Mouse (Mus musculus) heart, embryonic 11.5 days (tissue): ENCODE measurements around the gene 2010300C02Rik. TPM values are rescaled to one million over a fixed set of nuclear protein-coding genes. Genes with fewer than 3 reads are reported as not detected.
A peak's percentile ranks its signal among the peaks of the same experiment; 100 is the strongest.

Experiments
- ATAC-seq: fragments of 200-750 bp; cut with Nextera tagmentation; replicated peaks from 2 replicates; pipeline ENCODE4 v1.8.0; 2017; ENCODE audit warnings: moderate library complexity; ENCODE audit not compliant: insufficient number of reproducible peaks, low FRiP score, low TSS enrichment
- H3K27ac ChIP-seq: fragments of 300-500 bp; sonication (generic); 2 replicates; pipeline ENCODE4 v1.5.1; 2014; ENCODE audit warnings: mild to moderate bottlenecking, low read depth, low read length
- H3K27me3 ChIP-seq: fragments of 300-500 bp; sonication (generic); 2 replicates; pipeline ENCODE4 v1.6.1; 2014; ENCODE audit warnings: mild to moderate bottlenecking, low read length, mixed read lengths; ENCODE audit not compliant: control insufficient read depth, insufficient read depth
- H3K36me3 ChIP-seq: fragments of 300-500 bp; sonication (generic); 2 replicates; pipeline ENCODE4 v1.6.1; 2014; ENCODE audit warnings: mild to moderate bottlenecking, low read length, moderate library complexity, mixed read lengths; ENCODE audit not compliant: control insufficient read depth, insufficient read depth
- H3K4me1 ChIP-seq: fragments of 300-500 bp; sonication (generic); 2 replicates; pipeline ENCODE4 v1.6.1; 2014; ENCODE audit warnings: low read length; ENCODE audit not compliant: control insufficient read depth, insufficient read depth
- H3K4me2 ChIP-seq: fragments of 300-500 bp; sonication (generic); 2 replicates; pipeline ENCODE4 v1.6.1; 2014; ENCODE audit warnings: mild to moderate bottlenecking, moderate library complexity
- H3K4me3 ChIP-seq: fragments of 300-500 bp; sonication (generic); 2 replicates; pipeline ENCODE4 v1.5.1; 2014; ENCODE audit warnings: low read depth, low read length
- H3K9ac ChIP-seq: fragments of 300-500 bp; sonication (generic); 2 replicates; pipeline ENCODE4 v1.6.1; 2014; ENCODE audit warnings: mild to moderate bottlenecking, low read depth, low read length, moderate library complexity
- H3K9me3 ChIP-seq: fragments of 300-500 bp; sonication (generic); replicated peaks from 2 replicates; pipeline ENCODE4 v1.6.1; 2016; ENCODE audit warnings: low read length; ENCODE audit not compliant: control insufficient read depth
- WGBS: fragments of 180-500 bp; shearing (Covaris S2); extraction: QIAGEN DNeasy Blood & Tissue Kit; methylation state at CpG from one replicate; pipeline ENCODE4 v1.1.7; 2014; ENCODE audit not compliant: insufficient replicate concordance; 5-methylcytosine and 5-hydroxymethylcytosine counted together
- polyA plus RNA-seq: library from polyadenylated mRNA; unstranded; fragments of >200 nt; fragmentation: Nextera tagmentation; extraction: Ambion mirVana; gene quantifications from 2 replicates; pipeline ENCODE4 v1.2.1, GENCODE M21; 2014

2010300C02Rik gene
- polyA plus RNA-seq, 1 experiment from 2014 or later = 2.8 TPM

DNA sequence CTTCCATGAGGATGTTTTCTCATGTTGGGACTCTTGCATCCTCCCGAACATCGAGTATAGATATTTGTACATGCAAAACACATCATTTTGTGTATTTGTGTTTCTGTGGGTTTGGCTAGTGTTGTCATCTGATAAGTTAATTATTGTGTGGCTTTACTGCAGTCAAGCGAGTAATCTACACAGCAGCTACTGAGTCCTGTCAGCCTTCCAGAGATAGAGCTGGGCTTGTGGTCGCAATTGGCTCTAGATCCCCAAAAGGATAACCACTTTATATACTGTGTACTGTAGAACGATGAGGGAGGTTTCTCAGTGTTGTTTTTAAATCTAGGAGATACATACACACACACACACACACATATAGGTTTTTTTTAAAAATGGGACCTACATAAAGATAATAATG is 16.0 kb upstream of the 2010300C02Rik start:
- 85% methylated on average over 5 of the region's 5 CpGs for WGBS
- no peak for ATAC-seq

DNA sequence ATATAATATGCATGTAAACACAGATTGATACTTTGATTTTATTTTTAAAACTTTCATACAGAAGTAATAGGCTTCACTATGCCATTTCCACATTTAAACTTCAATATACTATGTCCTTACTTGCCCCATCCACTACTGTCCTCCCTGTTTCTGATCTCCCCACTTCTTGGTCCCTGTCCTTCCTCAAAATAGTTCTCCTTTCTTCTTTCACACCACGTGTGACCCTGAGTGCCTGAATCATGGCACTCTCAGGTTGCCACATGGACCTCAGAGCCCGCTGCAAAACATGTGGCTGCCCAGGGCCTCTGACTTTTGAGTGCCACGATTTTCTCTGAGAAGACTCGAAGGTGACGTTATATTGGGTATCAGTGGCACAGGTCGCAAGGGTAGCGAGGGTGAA is 15.0 kb upstream of the 2010300C02Rik start:
- no peaks in the 10 kb centered on the region for H3K36me3 ChIP-seq
- H3K4me3 ChIP-seq = no peak overlapping the region
- H3K27me3 ChIP-seq = no peaks in the 10 kb centered on the region
- H3K9me3 ChIP-seq = no peaks in the 10 kb centered on the region
- 69% methylated on average over 7 of the region's 7 CpGs for whole genome bisulfite sequencing
- no peak for ATAC-seq
- H3K4me2 ChIP-seq = no peak overlapping the region
- H3K27ac ChIP-seq = no peak overlapping the region
- no peak overlapping the region for H3K9ac ChIP-seq
- no peaks in the 10 kb centered on the region for H3K4me1 ChIP-seq

More for the DNA sequence above, 16.0 kb upstream of the 2010300C02Rik start:
- H3K4me3 ChIP-seq = no peak overlapping the region
- H3K9ac ChIP-seq = no peak overlapping the region
- no peak overlapping the region for H3K27ac ChIP-seq
- no peaks in the 10 kb centered on the region for H3K9me3 ChIP-seq
- no peaks in the 10 kb centered on the region for H3K27me3 ChIP-seq
- H3K36me3 ChIP-seq = no peaks in the 10 kb centered on the region
- no peaks in the 10 kb centered on the region for H3K4me1 ChIP-seq
- H3K4me2 ChIP-seq = no peak overlapping the region

- 77% methylated on average over 8 of the region's 8 CpGs for WGBS
- H3K4me3 ChIP-seq = no peak overlapping the region
- no peak overlapping the region for H3K27ac ChIP-seq
- no peaks in the 10 kb centered on the region for H3K36me3 ChIP-seq
- H3K9ac ChIP-seq = no peak overlapping the region
- no peaks in the 10 kb centered on the region for H3K27me3 ChIP-seq
- H3K4me1 ChIP-seq = no peaks in the 10 kb centered on the region
- ATAC-seq = no peak
- no peaks in the 10 kb centered on the region for H3K9me3 ChIP-seq
- H3K4me2 ChIP-seq = no peak overlapping the region
Observed at GRCm38 (mm10) chr1:37729353-37729752, 9.5 kb upstream of the 2010300C02Rik start.

DNA sequence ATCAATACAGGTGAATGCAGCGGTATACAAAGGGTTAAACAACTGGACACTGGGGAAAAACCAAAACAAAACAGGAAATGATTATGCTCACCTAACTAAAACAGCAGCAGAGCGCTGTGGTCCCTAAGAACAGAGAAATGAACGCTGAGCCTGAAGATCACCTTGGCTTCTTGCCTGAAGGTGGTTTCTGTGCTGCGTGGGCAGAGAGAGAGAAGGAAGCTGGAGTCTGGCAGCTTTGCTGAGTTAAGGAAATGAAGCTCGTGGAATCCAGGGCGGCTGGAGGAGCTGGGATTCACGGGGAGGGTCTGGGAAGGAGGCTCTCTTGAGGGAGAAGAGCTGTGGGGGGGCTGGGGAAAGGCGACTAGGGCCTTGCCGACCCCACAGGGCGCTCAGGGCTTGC is 8.2 kb upstream of the 2010300C02Rik start:
- 58% methylated on average over 10 of the region's 10 CpGs for whole genome bisulfite sequencing
- H3K4me3 ChIP-seq = no peak overlapping the region
- H3K9me3 ChIP-seq = no peaks in the 10 kb centered on the region
- no peak for ATAC-seq
- H3K4me2 ChIP-seq = no peak overlapping the region
- no peak overlapping the region for H3K9ac ChIP-seq
- no peak overlapping the region for H3K27ac ChIP-seq
- H3K27me3 ChIP-seq = no peaks in the 10 kb centered on the region
- no peaks in the 10 kb centered on the region for H3K4me1 ChIP-seq
- H3K36me3 ChIP-seq = no peaks in the 10 kb centered on the region

DNA sequence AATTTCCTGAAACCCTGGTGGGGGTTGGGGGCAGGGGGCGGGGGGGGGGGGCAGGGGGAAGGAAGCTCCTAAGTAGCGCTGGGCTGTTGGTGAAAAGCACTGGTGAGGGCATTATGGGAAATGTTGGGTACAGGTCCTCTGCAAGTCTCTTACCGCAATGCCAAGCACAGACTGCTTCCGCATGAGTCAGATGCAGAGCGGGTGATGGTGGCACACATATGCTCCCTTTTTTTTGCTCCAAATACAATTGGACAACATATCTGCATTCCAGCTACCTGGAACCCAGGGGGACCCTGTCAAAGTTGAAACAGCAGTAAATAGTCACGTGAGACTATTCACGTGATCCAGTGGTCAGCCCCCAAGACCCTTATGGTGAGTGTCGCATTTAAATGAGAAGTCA is 7.3 kb upstream of the 2010300C02Rik start:
- no peak for ATAC-seq
- H3K27ac ChIP-seq = no peak overlapping the region
- no peak overlapping the region for H3K4me3 ChIP-seq
- no peaks in the 10 kb centered on the region for H3K9me3 ChIP-seq
- H3K36me3 ChIP-seq = no peaks in the 10 kb centered on the region
- H3K4me2 ChIP-seq = no peak overlapping the region
- no peaks in the 10 kb centered on the region for H3K27me3 ChIP-seq
- H3K9ac ChIP-seq = no peak overlapping the region
- 89% methylated on average over 7 of the region's 8 CpGs for WGBS
- no peaks in the 10 kb centered on the region for H3K4me1 ChIP-seq

DNA sequence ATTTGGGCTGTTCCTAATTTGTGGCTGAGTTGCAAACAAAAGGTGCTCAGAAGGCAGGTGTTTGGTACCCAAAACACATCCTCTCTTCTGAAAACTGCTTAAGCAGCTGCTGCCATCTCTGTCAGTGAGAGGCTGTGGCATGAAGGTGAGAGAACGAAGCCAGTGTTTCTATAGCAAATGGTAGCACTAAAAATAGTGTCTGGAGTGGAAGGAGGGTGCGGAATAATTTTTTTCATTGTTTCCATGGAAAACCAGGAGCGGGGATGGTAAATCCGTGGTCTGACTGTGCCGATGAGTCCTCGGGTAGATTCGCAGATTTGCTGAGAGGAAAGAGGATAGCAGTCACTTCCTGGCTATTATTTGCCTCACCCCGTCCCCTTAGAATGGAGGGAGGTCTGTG is 6.5 kb upstream of the 2010300C02Rik start:
- Histone ChIP-seq H3K27ac (no peak overlapping the region), H3K4me2 (no peak overlapping the region), H3K9ac (no peak overlapping the region), H3K27me3 (no peaks in the 10 kb centered on the region), H3K4me1 (no peaks in the 10 kb centered on the region), H3K9me3 (no peaks in the 10 kb centered on the region), H3K36me3 (no peaks in the 10 kb centered on the region), H3K4me3 (no peak overlapping the region)
- ATAC-seq = no peak
- 61% methylated on average over 8 of the region's 8 CpGs for WGBS

DNA sequence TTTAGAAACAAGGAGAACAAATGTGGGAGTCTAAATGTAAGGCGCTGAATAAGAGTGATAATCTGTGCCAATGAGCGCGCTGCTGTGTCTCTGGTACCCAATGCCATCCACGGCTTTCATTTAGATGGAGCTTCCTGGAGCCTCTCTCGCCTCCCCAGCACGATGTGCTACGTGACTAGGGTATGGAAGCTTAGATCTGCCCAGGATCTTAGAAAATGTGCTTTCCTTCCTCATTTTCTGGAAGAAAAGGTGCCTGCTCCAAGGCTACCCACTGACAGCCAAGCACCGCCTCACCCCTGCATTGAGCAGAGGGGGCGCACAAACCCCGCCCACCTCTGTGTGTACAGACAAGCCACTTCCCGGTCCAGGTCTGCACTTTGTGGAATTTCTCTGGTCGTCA is 6.0 kb upstream of the 2010300C02Rik start:
- Histone ChIP-seq H3K4me3 (no peak overlapping the region), H3K9ac (no peak overlapping the region), H3K27me3 (peaks cover 4% of the 10 kb centered on the region), H3K4me1 (no peaks in the 10 kb centered on the region), H3K4me2 (no peak overlapping the region), H3K27ac (no peak overlapping the region), H3K36me3 (no peaks in the 10 kb centered on the region), H3K9me3 (no peaks in the 10 kb centered on the region)
- 64% methylated on average over 12 of the region's 12 CpGs for WGBS
- no peak for ATAC-seq

- Histone ChIP-seq H3K4me1 (no peaks in the 10 kb centered on the region), H3K27me3 (peaks cover 17% of the 10 kb centered on the region), H3K9me3 (no peaks in the 10 kb centered on the region), H3K4me2 (no peak overlapping the region), H3K27ac (no peak overlapping the region), H3K36me3 (no peaks in the 10 kb centered on the region), H3K4me3 (no peak overlapping the region), H3K9ac (no peak overlapping the region)
- ATAC-seq = no peak
- WGBS = 64% methylated on average over 5 of the region's 5 CpGs
Observed at GRCm38 (mm10) chr1:37721092-37721491, 1.2 kb upstream of the 2010300C02Rik start.

- Histone ChIP-seq H3K27me3 (peaks cover 17% of the 10 kb centered on the region), H3K4me2 (peak overlapping the region; percentile 98), H3K27ac (no peak overlapping the region), H3K36me3 (no peaks in the 10 kb centered on the region), H3K4me3 (peak overlapping the region; percentile 59), H3K9ac (peak overlapping the region; percentile 68), H3K4me1 (no peaks in the 10 kb centered on the region), H3K9me3 (no peaks in the 10 kb centered on the region)
- peak; percentile 59 for ATAC-seq
- WGBS = 4% methylated on average over 49 of the region's 49 CpGs
Observed at GRCm38 (mm10) chr1:37719030-37719723, 708 bp downstream of the 2010300C02Rik start.
